Mouse (Mus musculus): Measurements from ENCODE around the gene Usp25.

DNA sequence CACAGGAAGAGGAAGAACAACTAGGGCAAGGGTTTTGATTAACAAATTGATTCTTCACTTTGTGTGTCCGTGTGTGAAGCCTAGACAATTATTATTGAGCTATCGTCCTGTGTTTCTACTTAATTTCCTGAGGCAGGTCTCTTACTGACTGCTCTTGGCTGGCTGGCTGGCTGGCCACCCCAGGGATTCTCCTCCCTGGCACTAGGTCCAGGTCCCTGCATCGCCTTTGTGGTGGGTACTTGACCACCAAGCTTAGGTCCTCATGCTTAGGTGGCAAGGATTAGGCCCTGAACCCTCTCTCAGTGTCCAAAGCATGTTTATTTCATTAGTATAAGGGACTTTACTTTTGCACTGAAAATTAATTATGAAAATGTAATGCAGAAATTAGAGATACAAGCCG is 12.6 kb downstream of the Usp25 start:
- TF ChIP-seq TCF12 (IDR thresholded peaks at IDR 0.05; ENCODE audit: insufficient read depth, poor library complexity, severe bottlenecking) (no peak), POLR2A (IDR thresholded peaks at IDR 0.05; ENCODE audit: insufficient read length, low read depth) (no peak)
